Mouse (Mus musculus) adrenal gland, postnatal 4 days (tissue): ENCODE measurements around the gene Cx3cr1. TPM values are rescaled to one million over a fixed set of nuclear protein-coding genes. Genes with fewer than 3 reads are reported as not detected.
"Not testable (repeated sequence)": the region's sequence is repeated elsewhere in the genome, so short reads cannot be mapped to it uniquely, and the experiment has no call there.

Source experiments
- DNase-seq, 2 experiments: peaks; one replicate each; pipeline ENCODE4 v3.0.0; 2021 to 2022; ENCODE audit warnings: low spot score in 2 of 2, mixed read lengths in 2 of 2
- total RNA-seq, 2 experiments: library from RNA; stranded (reverse); gene quantifications; 2 replicates each; pipeline ENCODE4 v1.2.3; 2021

Cx3cr1 gene
- total RNA-seq, 2 experiments from 2014 or later: 7.2 TPM

GRCm38 (mm10) chr9:120029880-120030279 is 39.8 kb downstream of the Cx3cr1 start:
- no peak for DNase-seq

DNA sequence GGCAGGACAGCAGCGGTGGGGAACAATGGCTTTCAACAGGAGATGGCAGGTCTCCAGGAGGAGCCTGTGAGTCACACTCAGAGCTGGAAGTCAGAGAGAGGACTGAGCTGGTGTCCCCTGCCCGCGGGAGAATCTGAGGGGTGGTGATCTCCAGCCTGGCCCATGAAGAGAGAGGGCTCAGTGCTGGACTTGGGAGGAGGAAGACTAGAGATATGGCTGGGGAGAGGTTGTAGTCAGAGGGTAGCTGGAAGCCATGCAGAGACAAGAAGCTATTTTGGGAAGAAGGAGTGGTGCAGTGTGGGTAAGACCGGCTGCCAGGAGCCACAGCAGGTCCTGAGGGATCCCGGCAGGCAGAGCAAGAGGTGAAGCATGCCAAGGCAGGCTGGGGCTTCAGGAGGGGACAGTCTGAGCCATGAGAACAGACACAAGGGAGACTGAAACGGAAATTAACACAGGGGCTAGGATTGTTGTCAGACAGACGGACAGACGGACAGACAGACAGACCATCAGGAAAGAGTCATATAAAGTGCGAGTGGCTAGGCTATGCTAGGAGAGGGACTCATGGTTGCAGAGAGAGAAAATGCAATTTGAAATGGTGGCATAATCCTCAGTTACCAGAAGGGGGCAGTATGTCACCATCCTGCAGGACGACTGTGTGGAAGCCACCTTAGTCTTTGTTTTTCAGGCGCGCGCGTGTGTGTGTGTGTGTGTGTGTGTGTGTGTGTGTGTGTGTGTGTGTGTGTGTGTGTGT is 42.1 kb downstream of the Cx3cr1 start:
- DNase-seq: no peak

DNA sequence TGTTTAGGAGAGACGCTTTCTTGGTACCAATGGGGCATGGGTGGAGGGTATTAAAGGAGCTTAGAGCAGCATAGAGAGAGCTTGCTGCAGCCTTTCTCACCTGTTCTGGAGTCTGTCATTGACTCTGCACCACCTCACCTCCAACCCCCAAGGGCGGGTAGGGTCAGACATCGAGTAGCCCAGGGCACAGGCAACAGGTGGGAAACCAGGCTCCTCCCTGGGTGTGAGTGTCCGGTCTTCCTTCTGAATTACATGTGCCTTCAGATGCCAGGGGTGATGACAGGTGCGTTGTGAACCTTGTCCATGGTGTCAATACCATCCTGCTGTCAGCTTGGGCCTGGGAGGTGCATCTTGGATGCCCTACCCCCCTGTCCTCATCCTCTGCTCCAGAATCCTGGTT is 45.1 kb downstream of the Cx3cr1 start:
- no peak for DNase-seq

DNA sequence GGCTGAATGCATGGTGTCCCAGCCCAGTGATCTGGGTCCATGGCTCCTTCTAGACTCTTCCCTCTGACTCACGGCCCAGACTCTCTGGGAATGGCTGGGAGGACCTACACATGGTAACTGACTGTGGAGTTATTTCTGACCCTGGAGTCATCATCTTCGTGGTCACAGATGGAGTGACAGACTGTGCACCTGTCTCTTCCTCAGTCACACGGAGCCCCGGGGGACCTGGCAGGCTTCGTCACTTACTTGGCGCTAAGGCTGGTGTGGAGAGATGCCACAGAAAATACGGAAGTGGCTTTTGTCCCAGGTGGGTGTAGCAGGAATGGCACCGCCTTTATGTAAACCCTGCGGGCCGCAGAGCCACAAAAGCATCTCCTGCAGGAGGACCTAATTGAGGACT is 45.5 kb downstream of the Cx3cr1 start:
- DNase-seq: no peak

DNA sequence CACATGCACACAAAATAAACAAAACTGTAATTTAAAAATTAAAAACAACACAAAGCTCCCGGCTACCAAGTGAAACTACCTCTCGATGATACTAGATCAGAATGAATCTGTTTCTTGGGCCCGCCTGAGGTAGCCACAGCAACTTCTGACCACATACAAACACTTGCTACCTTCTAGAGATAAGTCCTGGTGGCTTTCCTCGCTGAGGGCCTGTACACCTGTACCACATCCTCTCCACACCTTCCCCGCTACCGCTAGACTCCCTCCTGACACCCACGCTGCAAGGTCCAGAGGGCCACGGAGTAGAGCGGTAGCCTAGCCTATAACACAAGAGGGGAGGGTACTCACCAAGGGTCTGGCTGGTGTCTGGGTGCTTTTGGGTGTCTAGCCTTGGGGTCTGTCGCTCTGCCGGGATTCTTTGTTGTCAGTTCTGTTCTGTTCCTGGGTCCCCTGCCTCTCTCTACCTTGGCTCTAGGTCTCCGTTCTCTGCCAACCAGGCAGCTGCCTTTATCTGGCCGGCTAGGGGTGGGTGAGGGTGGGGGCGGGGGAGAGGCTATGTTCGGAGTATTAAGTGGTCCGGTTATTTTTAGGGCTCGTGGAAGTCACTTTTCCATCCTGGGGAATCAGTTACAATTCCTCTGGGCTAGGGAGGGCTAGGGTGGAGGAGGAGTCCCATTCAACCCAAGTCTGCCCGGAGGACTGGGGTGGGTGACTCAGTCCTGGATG is 46.4 kb downstream of the Cx3cr1 start, which contains the start of gene Xirp1:
Xirp1 (minus strand) TSS at position 513 of the 726 bp plus-strand sequence.
- no peak for DNase-seq

DNA sequence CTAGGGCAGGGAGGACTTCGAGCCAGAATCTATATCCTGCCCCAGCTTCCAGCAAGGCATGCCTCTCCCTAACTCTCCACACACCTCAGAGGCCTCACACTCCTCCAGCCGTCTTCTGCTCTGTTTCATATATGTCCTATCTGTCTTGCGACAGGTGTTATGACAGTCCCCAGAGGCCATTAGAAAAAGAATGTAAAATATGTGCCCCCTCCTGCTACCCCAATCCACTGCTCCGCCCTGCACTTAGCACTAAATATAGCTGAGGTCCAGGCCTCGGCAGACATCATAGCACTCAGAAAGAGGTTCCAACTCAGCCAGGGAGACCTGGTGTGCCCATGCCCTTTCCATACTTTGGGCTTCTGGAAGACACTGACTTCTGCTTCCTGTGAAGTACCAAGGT is 48.5 kb downstream of the Cx3cr1 start:
- DNase-seq: no peak

- DNase-seq: peak in 1 of 2 experiments; percentile 61
These were observed 49.3 kb downstream of the Cx3cr1 start for GRCm38 (mm10) chr9:120020285-120020890.

DNA sequence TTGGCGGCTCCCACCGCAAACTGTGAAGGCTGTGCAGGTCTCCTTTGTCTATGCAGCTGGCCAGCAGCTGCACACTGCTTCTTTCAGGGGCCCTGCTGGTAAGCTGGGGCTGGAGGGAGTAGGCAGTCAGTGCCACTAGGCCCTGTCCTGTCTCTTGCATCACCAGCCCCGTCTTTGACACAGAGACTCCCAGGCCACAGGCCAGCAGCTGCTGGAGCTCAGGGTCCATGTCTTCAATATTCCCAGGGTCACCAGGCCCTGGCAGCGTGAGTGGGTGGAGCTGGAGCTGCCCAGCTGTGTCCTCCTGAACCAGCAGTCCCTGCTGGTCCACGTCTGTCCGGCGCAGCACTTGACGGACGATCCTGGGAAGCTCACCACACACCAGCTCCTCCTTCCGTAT is 52.7 kb downstream of the Cx3cr1 start:
- no peak for DNase-seq

- DNase-seq: no peak
These were observed 54.9 kb downstream of the Cx3cr1 start for GRCm38 (mm10) chr9:120014828-120015227.

DNA sequence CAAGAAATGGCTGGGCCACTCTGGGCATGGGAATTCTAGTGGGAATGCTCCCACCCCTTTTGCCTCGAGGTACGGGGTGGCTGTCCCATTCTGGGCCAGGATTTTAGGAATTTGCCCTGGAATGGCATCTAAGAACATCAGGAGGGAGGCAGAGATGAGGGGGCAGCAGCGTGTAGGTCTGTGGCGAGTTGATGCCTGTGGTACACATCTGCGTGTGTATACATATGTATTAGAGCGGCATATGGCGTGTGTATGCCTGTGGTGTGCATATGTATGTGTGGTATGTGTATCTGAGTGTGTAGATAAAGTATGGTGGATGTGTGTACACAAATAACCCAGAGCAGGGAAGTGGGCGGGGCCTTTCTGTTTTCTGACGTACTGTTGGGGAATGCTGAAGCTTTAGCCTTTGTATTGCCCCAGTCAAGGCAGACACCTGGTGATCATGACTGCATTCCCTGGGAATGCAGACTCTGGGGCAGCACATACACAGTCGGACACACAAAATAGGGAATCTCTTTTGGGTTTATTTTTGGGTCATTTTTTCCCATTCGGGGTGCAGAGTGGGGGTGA is 56.3 kb downstream of the Cx3cr1 start:
- DNase-seq: no peak

- DNase-seq: no peak
These were observed 56.9 kb downstream of the Cx3cr1 start for GRCm38 (mm10) chr9:120012781-120013180.

GRCm38 (mm10) chr9:120012161-120012560 is 57.5 kb downstream of the Cx3cr1 start:
- DNase-seq: not testable (repeated sequence)

- peak in 1 of 2 experiments; percentile 59 for DNase-seq
These were observed 58.1 kb downstream of the Cx3cr1 start for GRCm38 (mm10) chr9:120011533-120011932.

DNA sequence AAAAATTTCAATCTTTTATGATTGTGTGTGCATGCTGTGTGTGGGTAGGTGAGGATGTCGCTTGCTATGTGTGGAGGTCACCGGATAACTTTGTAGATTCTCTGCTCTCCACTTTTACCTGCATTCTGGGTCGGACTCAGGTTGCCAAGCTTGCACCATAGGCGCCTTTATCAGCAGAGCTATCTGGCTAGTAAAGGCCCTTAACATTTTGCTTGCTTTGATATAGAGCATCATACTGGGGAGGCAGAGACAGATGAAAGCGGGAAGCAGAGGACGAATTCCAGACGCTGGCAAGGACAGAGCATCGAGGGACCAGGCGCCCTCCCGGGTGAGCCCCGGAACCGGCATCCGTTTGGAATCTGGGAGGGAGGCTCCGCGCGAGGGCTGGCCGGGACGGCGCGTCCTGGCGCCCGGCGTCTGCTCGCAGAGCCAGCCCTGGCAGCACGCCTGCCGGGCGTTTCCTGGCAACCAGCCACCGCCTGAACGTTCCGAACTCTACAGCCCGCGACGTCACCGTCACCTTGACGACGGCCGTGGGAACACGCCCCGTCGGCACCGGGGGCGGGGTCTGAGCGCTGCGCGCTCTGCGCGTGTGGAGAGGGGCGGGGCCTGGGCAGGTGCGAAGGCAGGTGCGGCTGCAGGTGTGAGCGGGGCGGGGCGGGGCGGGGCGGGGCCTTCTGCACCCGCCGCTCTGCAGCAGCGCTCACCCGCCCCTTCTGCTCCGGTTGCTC is 58.7 kb downstream of the Cx3cr1 start:
- peak; percentile 95 to 99 for DNase-seq

GRCm38 (mm10) chr9:120009871-120010270 is 59.8 kb downstream of the Cx3cr1 start:
- DNase-seq: no peak

- DNase-seq: no peak
These were observed 60.3 kb downstream of the Cx3cr1 start for GRCm38 (mm10) chr9:120009226-120009841.

DNA sequence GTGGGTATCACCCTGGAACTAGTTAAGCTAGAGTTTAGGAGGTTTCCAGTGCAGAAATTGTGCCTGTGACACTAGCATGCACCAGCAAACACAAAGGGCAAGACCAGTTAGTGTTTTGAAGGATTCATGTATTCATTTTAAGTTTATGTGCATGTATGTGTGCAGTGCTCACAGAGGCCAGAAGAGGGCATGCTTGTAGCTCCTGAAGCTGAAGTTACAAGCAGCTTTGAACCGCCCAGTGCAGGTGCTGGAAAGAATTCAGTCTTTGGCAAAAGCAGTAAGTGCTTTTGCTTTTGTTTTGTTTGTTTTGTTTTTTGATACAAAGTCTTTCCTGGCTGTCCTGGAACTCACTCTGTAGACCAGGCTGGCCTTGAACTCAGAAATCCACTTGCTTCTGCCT is 61.8 kb downstream of the Cx3cr1 start:
- DNase-seq: no peak

GRCm38 (mm10) chr9:120005936-120006335 is 63.7 kb downstream of the Cx3cr1 start:
- DNase-seq: no peak

GRCm38 (mm10) chr9:120002893-120003292 is 66.8 kb downstream of the Cx3cr1 start:
- no peak for DNase-seq

DNA sequence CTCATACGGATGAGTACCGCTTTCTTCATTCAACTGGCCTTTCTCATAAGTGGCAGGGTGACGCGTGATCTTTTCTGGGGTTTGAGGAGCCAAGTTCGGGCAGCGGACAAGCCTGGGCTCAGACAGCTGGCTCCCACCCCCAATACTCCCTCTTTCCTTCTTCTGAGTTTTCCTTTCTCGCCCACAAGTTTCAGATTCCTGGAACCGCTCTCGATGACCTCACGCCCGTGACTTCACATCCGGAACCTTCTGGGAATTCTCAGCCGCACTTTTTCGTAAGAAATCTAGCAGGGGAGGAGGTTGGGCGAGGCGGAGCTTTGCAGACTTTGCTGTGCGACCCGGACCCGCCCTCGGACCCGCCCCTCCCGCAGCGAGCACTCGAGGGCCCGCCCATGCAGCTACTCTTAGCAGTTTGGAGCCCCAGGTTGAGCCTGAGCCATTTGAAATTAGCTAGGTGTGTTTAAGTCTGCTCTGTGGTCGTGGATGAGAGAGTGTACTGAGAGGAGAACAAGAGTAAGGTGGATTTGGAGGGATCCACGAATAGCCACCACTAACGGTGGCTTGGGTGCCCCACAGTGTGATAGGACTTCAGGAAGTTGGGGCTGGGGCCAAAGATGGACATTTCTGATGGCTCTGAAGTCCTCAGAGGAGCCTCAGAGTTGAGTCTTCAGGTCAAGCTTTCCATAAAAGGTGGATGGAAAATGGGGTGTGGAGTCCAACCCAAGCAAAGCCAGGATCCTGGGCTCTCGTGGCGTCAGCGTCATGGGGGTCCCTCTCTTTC is 67.5 kb downstream of the Cx3cr1 start:
- DNase-seq: peak; percentile 57 to 61
